Mouse (Mus musculus): Measurements from ENCODE around the gene Gm10273.
"Not testable (repeated sequence)": the region's sequence is repeated elsewhere in the genome, so short reads cannot be mapped to it uniquely, and the experiment has no call there.

The Gm10273 gene

DNA sequence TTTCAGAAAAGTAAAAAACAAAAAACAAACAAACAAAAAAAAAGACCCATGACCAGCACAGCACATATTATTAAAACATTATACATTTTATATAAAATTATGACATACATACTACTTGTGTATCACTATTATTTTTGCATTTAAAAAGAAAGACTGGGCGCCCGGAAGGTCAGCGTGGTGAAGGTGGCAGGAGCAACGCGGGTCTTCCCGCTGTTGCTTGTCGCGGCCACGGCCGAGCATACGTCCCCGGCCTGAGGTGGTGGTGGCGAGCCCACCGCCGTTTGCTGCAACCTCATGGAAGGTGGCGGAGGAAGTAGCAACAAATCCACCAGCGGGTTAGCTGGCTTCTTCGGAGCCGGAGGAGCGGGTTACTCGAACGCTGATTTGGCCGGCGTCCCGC, at the start of gene Gm10273:
Gene Gm10273 (plus strand): TSS at position 172 of the 400 bp plus-strand sequence.
- DNase-seq, result not testable (repeated sequence)

DNA sequence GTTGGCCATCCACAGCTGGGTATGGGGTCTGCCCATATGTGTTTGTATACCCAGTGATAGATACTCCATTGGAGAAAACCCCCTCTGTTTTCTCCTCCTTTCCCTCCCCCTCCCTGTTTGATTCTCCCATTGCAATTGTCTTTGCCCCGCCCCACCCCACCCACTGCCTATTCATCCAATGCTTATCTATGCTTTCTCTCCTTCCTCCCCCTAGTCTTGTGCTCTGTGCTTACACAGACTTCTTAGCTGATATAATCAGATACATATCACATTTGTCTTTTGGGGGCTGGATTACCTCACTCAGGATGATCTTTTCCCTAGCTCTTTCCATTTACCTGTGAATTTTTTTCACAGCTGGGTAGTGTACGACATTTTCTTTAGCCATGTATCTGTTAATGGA, 48.9 kb upstream of the Gm10273 start:
- DNase-seq, result no peak

DNA sequence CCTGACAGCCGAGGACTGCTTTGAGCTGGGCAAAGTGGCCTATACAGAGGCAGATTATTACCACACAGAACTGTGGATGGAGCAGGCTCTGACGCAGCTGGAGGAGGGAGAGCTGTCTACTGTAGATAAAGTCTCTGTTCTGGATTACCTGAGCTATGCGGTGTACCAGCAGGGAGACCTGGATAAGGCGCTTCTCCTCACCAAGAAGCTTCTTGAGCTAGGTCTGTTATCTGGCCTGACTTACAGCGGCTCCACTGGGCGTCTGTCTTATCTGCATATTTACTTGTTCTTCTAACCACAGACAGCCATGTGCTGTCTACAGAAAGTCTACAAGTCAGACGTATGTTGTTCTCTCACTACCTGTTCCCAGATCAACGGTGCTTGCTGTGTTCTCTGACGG, 47.2 kb upstream of the Gm10273 start:
- no peak for DNase-seq

DNA sequence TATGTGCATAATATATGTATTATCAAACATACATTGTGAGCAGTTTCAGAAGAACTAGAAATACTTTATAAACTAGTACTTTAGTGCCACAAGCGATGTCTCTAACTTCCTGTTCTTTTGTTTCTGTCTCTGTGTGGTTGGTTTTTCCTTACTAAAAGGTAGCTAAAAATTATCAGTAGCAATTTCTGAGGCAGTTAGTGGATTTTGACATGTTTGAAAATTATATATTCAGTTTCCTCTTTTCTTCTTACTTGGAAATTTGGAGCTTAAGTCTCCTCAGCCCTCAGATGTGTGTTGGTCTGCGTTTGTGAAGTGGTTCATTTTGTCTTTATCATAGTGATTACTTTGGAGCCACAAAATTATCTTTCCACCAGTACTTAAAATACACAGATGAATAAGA, 45.9 kb upstream of the Gm10273 start:
- DNase-seq, result no peak

DNA sequence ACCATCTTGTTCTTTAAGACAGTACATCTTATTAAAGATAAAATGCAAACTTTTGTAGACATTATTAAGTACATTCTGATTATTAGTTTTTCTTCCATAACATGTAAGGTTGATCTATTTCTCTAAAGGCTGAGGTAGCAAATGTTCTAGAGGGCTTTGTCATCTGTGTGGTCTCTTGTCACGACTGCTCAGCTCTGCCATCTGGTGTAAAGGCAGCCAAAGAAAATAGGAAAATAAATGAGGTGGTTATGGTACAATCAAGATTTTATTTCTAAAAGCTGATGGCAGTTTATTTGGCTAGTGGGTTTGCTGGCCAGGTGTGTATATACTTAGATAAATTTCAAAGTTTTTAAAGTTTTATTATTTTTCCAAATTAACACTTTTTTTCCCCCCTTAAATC, 42.4 kb upstream of the Gm10273 start:
- DNase-seq, result no peak

GRCm38 (mm10) chr10:59354120-59354519, 41.3 kb upstream of the Gm10273 start:
- DNase-seq, result no peak

GRCm38 (mm10) chr10:59355020-59355419, 40.4 kb upstream of the Gm10273 start:
- no peak for DNase-seq

DNA sequence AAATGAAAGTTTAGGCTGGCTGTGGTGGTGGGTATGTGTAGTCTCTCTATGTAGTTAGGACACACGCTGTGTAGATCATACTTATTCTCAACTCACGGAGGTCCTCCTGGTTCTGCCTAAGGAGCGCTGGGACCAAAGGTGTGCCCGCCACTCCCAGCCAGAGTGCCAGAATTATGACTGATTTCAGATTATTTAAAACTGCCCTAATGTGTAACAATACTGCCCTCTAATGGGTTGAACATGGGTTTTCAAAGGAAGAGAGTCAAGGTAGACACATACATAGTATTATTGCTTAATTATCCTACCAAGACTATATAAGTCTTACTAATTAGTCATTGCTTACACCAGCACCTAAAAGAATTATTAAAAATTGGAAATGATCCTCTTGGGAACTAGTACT, 36.7 kb upstream of the Gm10273 start:
- DNase-seq, result no peak

DNA sequence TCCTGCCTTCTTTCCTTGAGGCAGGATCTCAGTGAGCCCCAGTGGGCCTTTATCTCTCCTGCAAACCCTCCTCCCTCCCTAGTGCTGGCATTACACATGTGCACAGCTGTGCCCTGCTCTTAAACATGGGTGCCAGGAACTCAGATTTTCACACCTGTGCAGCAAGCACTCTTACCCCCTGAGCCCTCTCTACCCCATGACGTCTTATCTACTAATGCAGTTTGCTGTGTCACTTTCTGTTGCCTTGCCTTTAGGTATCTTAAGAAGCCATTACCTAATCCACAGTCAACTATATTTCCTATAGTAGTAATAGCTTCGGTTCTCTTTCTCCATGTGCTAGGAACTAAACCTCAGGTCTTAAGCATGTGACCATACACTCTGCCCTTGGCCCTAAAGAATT, 32.2 kb upstream of the Gm10273 start:
- no peak for DNase-seq

- DNase-seq, result no peak
Observed at GRCm38 (mm10) chr10:59364551-59364950, 30.9 kb upstream of the Gm10273 start.

DNA sequence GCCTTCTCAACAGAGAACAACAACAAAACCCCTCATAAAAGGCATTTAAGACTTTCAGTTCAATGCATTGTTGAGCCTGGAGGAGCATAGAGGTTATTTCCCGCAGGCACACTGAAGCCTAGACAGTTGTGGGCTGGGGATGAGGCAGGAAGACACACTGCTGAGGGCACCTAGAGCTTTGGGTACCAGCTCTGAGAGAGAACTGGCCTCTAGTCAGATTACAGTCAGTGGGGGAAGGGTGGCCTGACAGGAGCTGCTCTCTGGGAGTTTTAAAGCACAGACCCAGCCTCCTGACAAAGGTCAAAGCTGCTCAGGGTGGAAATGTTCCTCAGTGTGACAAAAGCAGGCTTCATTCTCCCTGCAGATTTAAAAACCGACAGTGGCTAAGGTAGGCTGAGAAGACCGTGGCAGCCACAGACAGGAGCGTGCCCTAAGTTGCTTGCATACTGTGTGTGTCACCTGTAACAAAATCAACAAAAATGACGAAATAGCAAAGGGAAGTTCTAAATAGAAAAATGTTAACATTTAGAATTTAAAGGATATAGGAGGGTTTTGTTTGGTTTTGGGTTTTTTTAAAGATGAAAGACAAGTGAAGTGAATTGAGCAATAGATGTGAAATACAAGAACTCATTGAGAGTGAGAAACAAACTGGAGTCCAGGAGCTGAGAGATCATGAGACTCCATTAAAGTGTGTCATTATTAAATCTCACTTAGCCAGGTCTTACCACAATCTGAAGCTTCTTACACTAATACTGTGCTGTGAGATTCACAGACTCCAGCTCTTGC, 29.4 kb upstream of the Gm10273 start:
- no peak for DNase-seq

DNA sequence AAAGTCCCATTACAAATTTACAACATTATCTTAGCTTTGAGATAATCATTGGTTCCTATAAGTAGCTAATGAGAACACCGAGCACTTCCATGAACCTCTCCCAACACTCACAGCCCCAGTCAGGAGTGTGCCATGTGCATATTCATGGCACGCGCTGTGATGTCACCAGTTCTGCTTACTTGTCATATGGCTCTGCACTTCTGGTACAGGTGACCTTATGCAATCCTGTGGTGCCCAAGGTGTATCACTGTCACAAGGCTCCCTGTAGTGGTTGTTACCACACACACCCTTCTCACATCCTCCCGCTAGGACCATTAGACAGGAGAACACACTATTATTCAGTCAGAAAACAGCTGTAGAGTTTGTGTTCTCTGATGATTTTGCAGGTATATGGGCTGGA, 28.7 kb upstream of the Gm10273 start:
- no peak for DNase-seq

DNA sequence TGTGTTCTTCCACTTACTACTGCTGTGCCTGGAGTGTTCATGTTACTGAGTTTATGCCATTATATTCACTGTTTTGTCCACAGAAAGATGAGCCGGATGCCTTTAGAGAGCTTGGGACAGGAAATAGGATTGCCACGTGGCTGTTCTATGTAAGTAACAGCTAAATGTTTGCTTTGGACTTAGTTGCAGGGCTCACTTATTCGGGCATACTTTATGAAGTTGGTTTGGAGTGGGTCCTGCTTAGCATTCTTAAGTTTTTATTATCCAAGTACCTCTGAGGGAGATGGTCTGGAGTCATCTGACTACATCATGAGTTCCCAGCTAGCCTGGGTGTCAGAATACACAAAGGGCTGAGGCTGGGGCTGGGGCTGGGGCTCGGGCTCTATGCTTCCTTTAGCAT, 28.2 kb upstream of the Gm10273 start:
- no peak for DNase-seq

GRCm38 (mm10) chr10:59368729-59369128, 26.7 kb upstream of the Gm10273 start:
- no peak for DNase-seq

DNA sequence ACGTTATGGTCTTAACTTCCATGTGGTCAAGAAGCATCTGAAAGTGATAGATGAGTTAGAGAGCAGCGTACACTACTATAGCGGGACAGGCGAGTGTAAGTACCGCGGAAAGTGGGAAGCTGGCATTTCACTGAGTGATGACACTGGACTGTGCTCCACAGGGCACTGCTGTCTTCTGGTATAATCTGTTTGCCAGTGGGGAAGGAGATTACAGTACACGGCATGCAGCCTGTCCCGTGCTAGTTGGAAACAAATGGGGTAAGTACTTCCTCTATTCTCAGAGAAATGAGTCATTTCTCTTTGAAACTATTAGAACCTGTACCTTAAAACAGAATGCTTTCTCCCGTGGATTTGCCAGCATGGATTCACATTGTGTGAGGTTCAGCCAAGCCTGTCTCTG, 26.0 kb upstream of the Gm10273 start:
- no peak for DNase-seq

DNA sequence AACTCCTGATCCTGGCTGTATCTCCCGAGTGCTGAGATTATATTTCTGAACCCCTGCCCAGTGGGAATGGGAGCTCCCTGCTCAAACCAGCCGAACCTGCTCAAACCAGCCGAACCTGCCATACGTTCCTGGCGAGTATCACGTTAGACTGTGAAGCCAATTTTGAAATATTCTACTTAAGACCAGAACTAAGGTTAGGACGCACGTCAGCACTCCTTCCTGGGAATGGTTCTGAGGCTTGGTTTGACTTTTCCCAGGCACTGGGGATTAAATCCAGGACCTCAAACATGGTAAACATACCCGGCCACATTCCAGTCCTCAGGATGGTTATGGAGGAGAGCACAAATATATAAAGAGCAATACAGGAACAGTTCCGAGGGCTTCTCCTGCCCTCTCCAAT, 17.5 kb upstream of the Gm10273 start:
- no peak for DNase-seq

- no peak for DNase-seq
Observed at GRCm38 (mm10) chr10:59378728-59379127, 16.7 kb upstream of the Gm10273 start.

DNA sequence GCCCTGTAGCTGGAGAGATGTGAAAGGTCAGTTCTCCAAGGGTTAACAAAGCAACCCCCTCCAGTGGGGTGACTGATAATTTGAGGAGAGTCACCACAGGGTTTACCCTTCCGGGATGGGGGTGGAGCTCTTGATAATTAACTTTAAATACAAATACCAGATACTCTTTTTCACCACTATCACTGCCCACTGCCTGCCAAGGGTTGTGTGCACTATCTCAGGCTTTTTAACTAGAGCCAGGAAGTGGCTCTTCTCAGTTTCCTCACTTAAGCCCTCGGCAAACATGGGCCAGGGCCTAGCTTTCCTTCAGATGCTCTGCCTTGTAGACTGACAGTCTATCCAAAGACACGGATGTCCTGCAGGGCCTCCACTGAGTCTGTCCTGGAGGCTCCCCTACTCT, 15.5 kb upstream of the Gm10273 start:
- DNase-seq, result no peak

DNA sequence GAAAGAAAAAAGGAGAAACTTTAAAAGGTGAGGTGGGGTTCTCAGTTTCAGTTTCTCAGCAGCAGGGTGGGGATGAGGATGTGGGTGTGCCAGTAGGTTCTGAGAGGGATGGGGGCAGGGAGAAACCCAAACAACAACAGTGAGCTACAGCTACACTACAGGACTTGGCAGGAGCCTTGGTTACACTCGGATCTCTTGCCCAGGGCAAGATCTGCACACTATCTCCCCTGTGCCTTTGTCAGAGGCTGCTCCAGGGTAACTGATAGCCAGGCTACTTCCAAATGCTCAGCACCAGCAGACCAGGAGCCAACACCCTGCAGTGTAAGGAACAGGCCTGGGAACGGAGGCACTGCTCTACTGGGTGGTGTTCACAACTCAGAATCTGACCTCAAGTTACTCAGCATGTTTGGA, 15.0 kb upstream of the Gm10273 start:
- no peak for DNase-seq

DNA sequence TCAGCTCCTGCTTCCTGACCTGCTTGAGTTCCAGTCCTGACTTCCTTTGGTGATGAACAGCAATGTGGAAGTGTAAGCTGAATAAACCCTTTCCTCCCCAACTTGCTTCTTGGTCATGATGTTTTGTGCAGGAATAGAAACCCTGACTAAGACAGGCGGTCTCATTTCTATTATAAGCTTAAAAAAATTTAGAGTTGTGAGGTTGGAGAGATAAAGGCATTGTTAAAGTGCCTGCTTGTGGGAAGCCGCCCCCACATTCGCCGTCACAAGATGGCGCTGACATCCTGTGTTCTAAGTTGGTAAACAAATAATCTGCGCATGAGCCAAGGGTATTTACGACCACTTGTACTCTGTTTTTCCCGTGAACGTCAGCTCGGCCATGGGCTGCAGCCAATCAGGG, 13.9 kb upstream of the Gm10273 start:
- DNase-seq, result not testable (repeated sequence)

- no peak for DNase-seq
Observed at GRCm38 (mm10) chr10:59386951-59387350, 8.5 kb upstream of the Gm10273 start.

DNA sequence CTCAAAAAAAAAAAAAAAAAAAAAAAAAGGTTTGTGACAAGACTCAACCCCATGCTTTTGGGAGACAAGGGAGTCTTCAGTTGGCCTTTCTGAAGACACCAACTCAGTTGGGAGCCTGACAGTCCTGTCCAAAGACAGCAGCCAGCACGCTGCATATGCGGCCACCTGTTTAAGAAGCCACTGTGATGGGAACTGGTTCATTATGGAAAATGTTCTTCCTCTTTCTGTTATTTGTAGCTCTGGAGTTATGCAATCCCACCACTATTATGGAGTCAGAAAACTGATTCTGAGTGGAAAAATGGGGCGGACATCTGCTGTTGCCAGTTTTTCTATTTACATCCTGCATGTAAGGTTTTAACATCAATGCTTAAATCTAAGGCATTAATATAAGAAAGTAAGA, 5.8 kb upstream of the Gm10273 start:
- no peak for DNase-seq

DNA sequence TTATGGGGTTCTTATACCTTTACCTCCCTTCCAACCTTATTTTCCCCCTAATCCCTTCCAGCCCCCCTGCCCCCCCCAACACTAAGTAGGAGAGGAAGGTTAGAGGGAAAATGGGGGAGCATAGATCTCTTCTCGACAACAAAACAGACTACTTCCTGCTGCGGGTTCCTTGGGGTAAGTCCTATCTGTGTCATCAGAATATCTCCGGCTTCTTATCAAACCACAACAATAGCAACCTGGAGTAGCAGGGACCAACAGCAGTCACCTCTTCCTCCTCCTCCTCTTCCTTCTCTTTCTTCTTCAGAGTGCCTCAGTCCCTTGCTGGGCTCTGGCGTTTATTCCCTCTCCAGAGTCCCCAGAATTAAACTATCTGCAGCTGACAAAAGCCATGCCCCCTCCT, 3.5 kb upstream of the Gm10273 start:
- no peak for DNase-seq

DNA sequence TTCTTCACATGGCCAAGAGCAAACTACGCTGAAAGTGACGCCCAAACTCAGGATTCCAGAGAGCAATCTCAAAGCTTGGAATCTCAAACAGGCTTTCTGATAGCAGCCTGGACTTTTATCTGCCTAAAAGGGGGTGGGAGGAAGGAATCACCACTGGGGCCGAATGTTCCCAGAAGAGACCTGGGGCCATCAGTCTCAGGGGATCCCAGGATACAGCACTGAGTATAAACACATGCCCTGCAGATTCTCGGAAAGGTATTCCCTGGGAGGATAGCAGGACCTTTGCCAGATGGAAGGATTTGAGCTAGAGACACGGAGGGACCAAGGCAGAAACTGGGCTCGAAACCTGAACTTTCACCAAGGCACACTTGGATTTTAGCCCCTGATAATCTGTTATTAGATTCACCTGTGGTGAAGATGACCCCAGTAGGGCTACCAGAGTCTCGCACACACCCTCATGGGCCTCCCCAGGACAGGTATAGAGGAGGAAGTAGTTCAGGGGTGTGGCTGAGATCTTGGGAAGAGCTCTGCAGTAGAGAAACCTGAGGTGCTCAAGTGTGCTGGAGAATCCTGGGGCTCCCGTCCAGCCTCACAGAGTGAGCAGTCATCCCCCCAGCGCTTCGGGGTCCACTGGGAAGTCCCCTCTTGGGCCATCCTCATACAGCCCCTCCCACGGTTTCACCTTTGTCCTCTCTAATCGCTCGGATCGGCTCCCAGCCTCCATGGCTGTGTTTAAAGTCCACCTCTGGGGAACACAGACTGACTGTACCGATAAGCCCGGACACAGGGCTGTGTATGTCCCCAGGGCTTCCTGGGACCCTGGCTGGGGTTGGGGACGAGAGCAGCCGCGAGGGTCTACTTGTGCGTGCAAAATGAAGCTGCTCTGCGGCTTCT, 7.7 kb downstream of the Gm10273 start, which contains the start of gene Pla2g12b:
Gene Pla2g12b (plus strand): TSS at position 762 of the 894 bp plus-strand sequence.
- DNase-seq, result no peak

Data from thymus, adult 18-20 months (tissue).